Mouse (Mus musculus) heart, embryonic 15.5 days (tissue): ENCODE measurements around the gene Cmtm8. TPM values are rescaled to one million over a fixed set of nuclear protein-coding genes. Genes with fewer than 3 reads are reported as not detected.

ENCODE experiments used
- ATAC-seq: fragments of 200-750 bp; cut with Nextera tagmentation; replicated peaks from 2 replicates; pipeline ENCODE4 v1.8.0; 2017; ENCODE audit warnings: low read depth, moderate TSS enrichment; ENCODE audit not compliant: insufficient number of reproducible peaks, insufficient read depth, low FRiP score
- H3K27ac ChIP-seq: fragments of 300-500 bp; sonication (generic); 2 replicates; pipeline ENCODE4 v1.5.1; 2015; ENCODE audit warnings: mild to moderate bottlenecking, inconsistent platforms
- H3K27me3 ChIP-seq: fragments of 300-500 bp; sonication (generic); 2 replicates; pipeline ENCODE4 v1.6.1; 2015; ENCODE audit warnings: inconsistent platforms
- H3K36me3 ChIP-seq: fragments of 300-500 bp; sonication (generic); 2 replicates; pipeline ENCODE4 v1.6.1; 2015; ENCODE audit warnings: mild to moderate bottlenecking, inconsistent platforms
- H3K4me1 ChIP-seq: fragments of 300-500 bp; sonication (generic); replicated peaks from 2 replicates; pipeline ENCODE4 v1.6.1; 2015; ENCODE audit warnings: inconsistent platforms
- H3K4me2 ChIP-seq: fragments of 300-500 bp; sonication (generic); 2 replicates; pipeline ENCODE4 v1.6.1; 2015; ENCODE audit warnings: inconsistent platforms, mild to moderate bottlenecking, moderate library complexity
- H3K4me3 ChIP-seq: fragments of 300-500 bp; sonication (generic); 2 replicates; pipeline ENCODE4 v1.5.1; 2015; ENCODE audit warnings: mild to moderate bottlenecking, inconsistent platforms
- H3K9ac ChIP-seq: fragments of 300-500 bp; sonication (generic); 2 replicates; pipeline ENCODE4 v1.6.1; 2015; ENCODE audit warnings: mild to moderate bottlenecking, inconsistent platforms
- H3K9me3 ChIP-seq: fragments of 300-500 bp; sonication (generic); replicated peaks from 2 replicates; pipeline ENCODE4 v1.6.1; 2016; ENCODE audit warnings: inconsistent platforms
- WGBS: fragments of 180-500 bp; shearing (Covaris S2); methylation state at CpG from one replicate; pipeline ENCODE4 v1.1.7; 2015; ENCODE audit warnings: mixed read lengths; 5-methylcytosine and 5-hydroxymethylcytosine counted together
- polyA plus RNA-seq: library from polyadenylated mRNA; unstranded; fragments of >200 nt; fragmentation: Nextera tagmentation; extraction: Ambion mirVana; gene quantifications from 2 replicates; pipeline ENCODE4 v1.2.1, GENCODE M21; 2015

Cmtm8 gene
- polyA plus RNA-seq, 1 experiment from 2014 or later = 15.0 TPM

DNA sequence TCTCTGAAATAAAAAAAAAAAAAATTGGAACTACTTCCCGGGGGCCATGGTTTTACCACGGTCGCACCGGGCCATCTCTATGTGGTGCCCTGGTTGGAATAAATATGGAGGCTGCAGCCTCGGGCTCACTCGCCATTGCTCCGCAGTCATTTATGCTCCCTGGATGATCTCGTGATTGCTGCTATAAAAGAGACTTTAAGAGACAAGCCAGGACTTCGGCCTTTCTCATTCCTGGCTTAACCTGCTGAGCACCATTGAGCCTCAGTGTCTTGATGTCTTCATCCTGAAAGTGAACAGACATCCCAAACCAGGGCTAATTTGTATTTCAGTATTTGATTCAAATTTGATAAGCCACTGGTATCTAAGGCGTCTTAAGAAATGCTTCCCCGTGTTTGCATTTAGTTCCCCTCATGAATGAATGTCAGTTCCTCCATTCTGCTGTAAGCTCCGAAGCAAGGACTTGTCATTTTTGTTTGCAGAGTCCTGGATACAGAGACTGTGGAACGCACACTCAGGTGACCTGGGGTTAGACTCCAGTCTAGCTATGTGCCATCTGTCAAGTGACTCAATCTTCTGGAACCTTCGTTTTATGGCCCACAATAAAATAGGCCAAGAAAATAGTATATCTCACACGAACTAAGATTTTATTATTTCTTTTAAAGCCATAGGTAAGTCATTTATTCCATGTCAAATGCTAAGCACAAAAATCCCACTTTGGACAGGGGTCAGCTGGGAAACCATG is 22.2 kb downstream of the Cmtm8 start:
- Histone ChIP-seq H3K27me3 (no peaks in the 10 kb centered on the region), H3K9ac (no peak overlapping the region), H3K4me3 (no peak overlapping the region), H3K4me1 (0 out of 2 replicates have a peak, but pooled peaks cover 2% of the 10 kb centered on the region), H3K36me3 (no peaks in the 10 kb centered on the region), H3K9me3 (no peaks in the 10 kb centered on the region), H3K27ac (no peak overlapping the region), H3K4me2 (no peak overlapping the region)
- no peak for ATAC-seq
- 87% methylated on average over 15 of the region's 15 CpGs for WGBS

DNA sequence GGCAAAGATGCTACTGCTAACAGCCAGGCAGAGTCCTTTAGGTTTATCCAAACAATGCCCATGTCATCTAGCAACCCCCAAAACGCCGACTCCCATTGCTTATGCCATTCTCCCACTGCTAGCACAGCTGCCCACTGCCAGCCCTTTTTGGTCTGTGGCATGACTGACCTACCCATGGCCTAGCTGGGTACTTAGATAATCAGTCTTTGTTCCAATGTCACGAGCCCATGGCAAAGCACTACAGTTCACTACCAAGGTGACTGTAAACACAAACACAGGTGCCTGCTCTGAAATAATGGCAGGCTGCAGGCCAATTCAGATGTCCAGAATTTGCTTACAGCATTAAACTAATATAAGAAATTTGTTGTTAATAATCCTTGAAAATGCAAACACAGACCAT is 25.0 kb downstream of the Cmtm8 start:
- Histone ChIP-seq H3K4me2 (no peak overlapping the region), H3K4me1 (0 out of 2 replicates have a peak, but pooled peaks cover 2% of the 10 kb centered on the region), H3K27ac (no peak overlapping the region), H3K9ac (no peak overlapping the region), H3K4me3 (no peak overlapping the region), H3K27me3 (no peaks in the 10 kb centered on the region), H3K36me3 (no peaks in the 10 kb centered on the region), H3K9me3 (no peaks in the 10 kb centered on the region)
- 67% methylated on average over 3 of the region's 3 CpGs for WGBS
- ATAC-seq = no peak

DNA sequence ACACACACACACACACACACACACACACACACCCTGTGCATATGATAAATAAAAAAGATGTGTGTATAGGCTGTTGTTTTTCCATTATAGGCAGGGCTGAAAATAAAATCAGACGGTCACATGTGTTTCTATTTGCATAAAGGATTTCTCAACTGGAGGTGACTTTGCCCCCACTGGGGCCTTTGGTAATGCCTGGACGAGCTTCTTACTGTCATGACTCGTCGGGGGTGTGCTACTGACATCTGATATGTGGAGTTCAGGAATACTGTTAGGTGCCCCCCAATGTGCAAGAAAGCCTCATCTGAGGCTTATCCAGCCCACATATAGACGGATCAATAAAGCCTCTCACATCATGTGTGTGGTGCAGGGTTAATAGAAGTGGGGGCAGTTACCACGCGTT is 26.9 kb downstream of the Cmtm8 start:
- H3K4me2 ChIP-seq = no peak overlapping the region
- no peak overlapping the region for H3K9ac ChIP-seq
- no peaks in the 10 kb centered on the region for H3K36me3 ChIP-seq
- no peak for ATAC-seq
- no peak overlapping the region for H3K4me3 ChIP-seq
- H3K4me1 ChIP-seq = 0 out of 2 replicates have a peak, but pooled peaks cover 2% of the 10 kb centered on the region
- H3K27me3 ChIP-seq = no peaks in the 10 kb centered on the region
- WGBS = 75% methylated on average over 7 of the region's 7 CpGs
- H3K9me3 ChIP-seq = no peaks in the 10 kb centered on the region
- no peak overlapping the region for H3K27ac ChIP-seq

DNA sequence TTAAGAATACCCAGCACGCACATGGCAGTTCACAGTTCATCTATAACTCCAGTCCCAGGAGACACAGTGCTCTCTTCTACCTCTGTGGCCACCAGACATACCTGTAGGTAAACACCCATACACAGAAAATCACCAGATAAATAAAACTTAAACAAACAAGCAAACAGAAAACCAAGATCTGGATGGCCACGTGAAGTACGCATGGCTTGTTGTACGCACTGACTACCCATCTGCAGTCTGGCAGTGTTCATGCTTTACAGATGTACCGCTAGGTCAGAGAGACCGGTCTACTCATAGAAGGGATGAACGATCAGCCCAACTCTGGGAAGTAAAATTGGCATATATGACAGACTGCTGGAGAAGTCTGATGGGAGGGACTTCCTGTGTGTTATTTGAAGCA is 27.8 kb downstream of the Cmtm8 start:
- H3K27me3 ChIP-seq = no peaks in the 10 kb centered on the region
- H3K4me1 ChIP-seq = 0 out of 2 replicates have a peak, but pooled peaks cover 2% of the 10 kb centered on the region
- H3K9ac ChIP-seq = no peak overlapping the region
- no peak for ATAC-seq
- no peak overlapping the region for H3K4me3 ChIP-seq
- WGBS = 91% methylated on average over 7 of the region's 7 CpGs
- H3K36me3 ChIP-seq = no peaks in the 10 kb centered on the region
- no peak overlapping the region for H3K4me2 ChIP-seq
- H3K9me3 ChIP-seq = no peaks in the 10 kb centered on the region
- no peak overlapping the region for H3K27ac ChIP-seq

DNA sequence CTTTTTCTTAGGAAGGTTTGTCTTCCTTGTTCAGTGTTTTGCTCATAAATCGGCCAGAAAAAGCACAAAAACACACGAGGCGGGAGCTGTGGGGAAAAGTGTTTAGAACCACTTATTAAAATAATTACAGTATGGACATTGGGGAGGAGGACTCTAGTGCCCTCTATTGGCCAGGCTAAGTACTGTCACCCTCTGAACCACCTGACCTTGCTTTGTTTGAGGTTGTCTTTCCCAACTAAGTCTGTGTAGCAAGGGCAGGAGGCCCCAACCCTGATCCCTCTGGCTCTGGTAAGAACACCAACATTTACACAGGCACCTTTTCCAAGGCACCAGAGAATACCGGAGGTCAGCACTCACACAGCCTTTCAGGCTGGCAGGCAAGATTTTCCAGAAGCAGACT is 28.6 kb downstream of the Cmtm8 start:
- no peaks in the 10 kb centered on the region for H3K36me3 ChIP-seq
- no peaks in the 10 kb centered on the region for H3K9me3 ChIP-seq
- ATAC-seq = 0 out of 2 replicates have a peak, but pooled peaks have one; percentile 39
- H3K4me2 ChIP-seq = no peak overlapping the region
- H3K27ac ChIP-seq = no peak overlapping the region
- H3K4me1 ChIP-seq = 0 out of 2 replicates have a peak, but pooled peaks cover 2% of the 10 kb centered on the region
- H3K9ac ChIP-seq = no peak overlapping the region
- WGBS = 71% methylated on average over 4 of the region's 4 CpGs
- H3K27me3 ChIP-seq = no peaks in the 10 kb centered on the region
- no peak overlapping the region for H3K4me3 ChIP-seq

DNA sequence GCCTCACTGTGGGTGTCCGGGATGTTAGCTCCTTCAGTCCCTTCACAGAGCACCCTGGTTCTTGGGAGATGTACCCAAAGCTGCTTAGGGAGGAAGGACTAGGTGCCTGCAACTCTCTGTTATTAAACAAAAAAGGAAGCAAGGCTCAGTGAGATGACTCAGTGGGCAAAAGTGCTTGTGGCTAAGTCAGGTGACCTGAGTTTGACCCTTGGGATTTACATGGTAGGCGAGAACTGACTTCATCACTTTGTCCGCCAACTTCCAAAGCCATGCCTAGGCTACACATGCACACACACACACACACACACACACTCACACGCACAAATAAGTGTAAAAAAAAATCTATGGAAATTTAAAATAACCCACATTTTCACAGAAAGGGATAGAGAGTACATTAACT is 32.0 kb downstream of the Cmtm8 start:
- H3K27ac ChIP-seq = no peak overlapping the region
- H3K9me3 ChIP-seq = 0 out of 2 replicates have a peak, but pooled peaks cover 2% of the 10 kb centered on the region

DNA sequence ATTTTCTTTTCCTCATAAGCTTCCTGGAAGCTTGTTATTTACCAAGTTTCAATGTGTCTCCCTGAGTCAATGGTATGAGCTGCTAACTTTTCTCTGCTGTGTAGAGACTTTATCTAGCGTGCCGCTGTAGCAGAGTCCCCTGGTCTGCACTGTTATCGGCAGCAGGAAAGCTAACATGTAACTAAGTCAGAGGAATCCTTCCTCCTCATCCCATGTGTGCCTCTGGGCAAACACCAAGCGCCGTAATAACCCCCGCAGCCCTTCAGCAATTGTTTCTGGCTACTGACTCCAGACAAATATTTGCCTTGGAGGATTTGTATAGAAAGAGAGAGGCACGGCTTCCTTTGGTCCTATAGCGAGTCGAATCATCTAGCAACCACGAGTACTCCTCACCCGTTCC is 33.1 kb downstream of the Cmtm8 start:
- peaks cover 21% of the 10 kb centered on the region for H3K4me1 ChIP-seq
- H3K9ac ChIP-seq = no peak overlapping the region
- H3K4me3 ChIP-seq = no peak overlapping the region
- no peak for ATAC-seq
- no peak overlapping the region for H3K4me2 ChIP-seq
- 0 out of 2 replicates have a peak, but pooled peaks cover 2% of the 10 kb centered on the region for H3K9me3 ChIP-seq
- no peaks in the 10 kb centered on the region for H3K27me3 ChIP-seq
- H3K27ac ChIP-seq = no peak overlapping the region
- WGBS = 70% methylated on average over 11 of the region's 11 CpGs
- no peaks in the 10 kb centered on the region for H3K36me3 ChIP-seq

More for the DNA sequence above, 32.0 kb downstream of the Cmtm8 start:
- no peak overlapping the region for H3K4me3 ChIP-seq
- H3K4me1 ChIP-seq = peaks cover 15% of the 10 kb centered on the region; the same call in 1 of the 2 replicates
- 75% methylated on average over 4 of the region's 4 CpGs for WGBS
- no peaks in the 10 kb centered on the region for H3K36me3 ChIP-seq
- H3K27me3 ChIP-seq = no peaks in the 10 kb centered on the region
- H3K4me2 ChIP-seq = no peak overlapping the region
- no peak overlapping the region for H3K9ac ChIP-seq
- ATAC-seq = no peak

DNA sequence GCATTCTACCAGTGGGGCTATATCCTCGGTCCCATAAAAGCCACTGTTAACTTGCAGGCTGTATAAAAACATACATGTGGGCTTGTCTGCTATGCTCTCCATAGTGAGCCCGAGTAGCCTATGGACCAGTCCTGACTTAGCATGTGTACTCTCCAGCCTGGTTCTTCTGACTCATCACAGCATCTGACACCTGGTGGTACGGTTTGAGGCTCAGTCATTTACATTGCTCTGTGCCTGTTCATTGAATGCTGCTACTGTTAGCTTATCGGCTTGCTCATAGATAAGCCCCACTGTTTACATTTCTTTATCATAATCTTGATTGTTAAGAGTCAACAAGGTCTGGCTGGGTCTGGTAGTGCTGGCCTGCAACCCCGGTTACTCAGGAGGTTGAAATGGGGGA is 35.3 kb downstream of the Cmtm8 start:
- Histone ChIP-seq H3K9ac (no peak overlapping the region), H3K36me3 (no peaks in the 10 kb centered on the region), H3K27ac (no peak overlapping the region), H3K4me2 (no peak overlapping the region), H3K4me1 (peaks cover 34% of the 10 kb centered on the region), H3K4me3 (no peak overlapping the region), H3K9me3 (0 out of 2 replicates have a peak, but pooled peaks cover 2% of the 10 kb centered on the region), H3K27me3 (no peaks in the 10 kb centered on the region)
- 45% methylated on average over 5 of the region's 5 CpGs for WGBS
- ATAC-seq = no peak

DNA sequence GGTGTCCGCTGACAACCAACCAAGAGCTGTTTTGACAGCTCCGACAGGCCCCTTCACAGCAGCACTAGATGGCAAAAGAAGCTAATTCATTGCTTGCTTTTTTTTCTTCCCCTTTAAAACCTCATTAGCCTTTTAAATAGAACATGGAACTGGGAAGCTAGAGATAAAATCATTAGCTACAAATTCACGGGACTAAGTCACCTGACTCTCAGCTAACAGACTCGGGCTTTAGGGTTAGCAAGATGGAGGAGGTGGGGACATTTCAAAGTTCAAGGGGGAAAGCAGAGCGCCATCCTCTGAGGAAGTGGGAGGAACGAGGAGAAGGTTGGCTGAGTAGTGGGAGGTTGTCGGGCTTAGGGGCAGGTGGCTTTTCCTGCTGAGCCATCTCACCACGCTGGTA is 36.7 kb downstream of the Cmtm8 start:
- ATAC-seq = no peak
- H3K27me3 ChIP-seq = no peaks in the 10 kb centered on the region
- no peak overlapping the region for H3K27ac ChIP-seq
- no peak overlapping the region for H3K4me2 ChIP-seq
- H3K36me3 ChIP-seq = no peaks in the 10 kb centered on the region
- peaks cover 34% of the 10 kb centered on the region for H3K4me1 ChIP-seq
- whole genome bisulfite sequencing = 42% methylated on average over 8 of the region's 8 CpGs
- 0 out of 2 replicates have a peak, but pooled peaks cover 2% of the 10 kb centered on the region for H3K9me3 ChIP-seq
- no peak overlapping the region for H3K9ac ChIP-seq
- H3K4me3 ChIP-seq = no peak overlapping the region

DNA sequence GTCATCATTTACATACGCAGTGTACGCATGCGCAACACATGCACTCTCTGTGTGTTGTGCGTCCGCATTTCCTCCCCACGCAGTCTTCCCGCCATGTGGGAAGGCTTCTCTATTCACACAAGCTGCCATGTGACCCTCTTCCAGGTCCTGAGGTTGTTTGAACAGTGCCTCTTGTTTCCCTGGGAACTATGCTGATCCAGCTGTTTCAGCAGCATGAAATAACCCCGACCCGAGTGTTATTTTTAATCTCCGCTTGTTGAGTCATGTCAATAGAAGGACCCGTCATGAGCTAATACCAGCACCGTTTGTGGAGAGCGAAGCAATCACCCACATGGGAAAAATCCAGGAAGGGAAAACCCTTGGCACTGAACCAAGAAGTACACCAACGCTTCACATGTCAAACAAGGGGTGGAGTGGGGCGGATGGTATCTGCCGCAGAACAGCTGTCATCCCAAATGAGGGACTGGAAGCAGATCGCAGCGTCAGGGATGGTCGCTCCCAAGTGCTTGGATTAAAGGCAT is 38.7 kb downstream of the Cmtm8 start:
- Histone ChIP-seq H3K27me3 (no peaks in the 10 kb centered on the region), H3K36me3 (no peaks in the 10 kb centered on the region), H3K4me2 (peak overlapping the region; percentile 52), H3K9ac (no peak overlapping the region), H3K4me1 (peaks cover 34% of the 10 kb centered on the region), H3K4me3 (no peak overlapping the region), H3K9me3 (0 out of 2 replicates have a peak, but pooled peaks cover 2% of the 10 kb centered on the region), H3K27ac (peak overlapping the region; percentile 38; the same call in 1 of the 2 replicates)
- ATAC-seq = peak; percentile 68
- 27% methylated on average over 19 of the region's 19 CpGs for WGBS

DNA sequence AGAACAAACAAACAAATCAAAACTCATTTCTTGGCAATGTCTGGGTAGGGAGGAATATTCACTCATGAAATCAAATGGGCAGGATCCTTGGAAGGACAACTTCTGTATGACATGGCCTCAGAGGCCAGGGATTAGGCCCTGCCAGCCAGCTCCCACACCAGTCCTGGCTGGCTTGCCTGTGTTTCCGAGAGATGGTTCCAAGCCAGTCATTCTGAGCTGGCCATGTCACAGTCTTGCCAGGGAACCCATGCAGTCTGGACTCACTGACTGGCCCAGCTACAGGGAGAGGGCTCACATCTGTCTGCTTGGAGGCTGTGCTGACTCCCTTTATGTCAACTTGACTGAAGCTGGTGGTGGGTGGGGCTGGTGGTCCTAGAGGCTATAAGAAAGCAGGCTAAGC is 41.8 kb downstream of the Cmtm8 start:
- Histone ChIP-seq H3K27ac (no peak overlapping the region), H3K4me3 (no peak overlapping the region), H3K36me3 (no peaks in the 10 kb centered on the region), H3K4me1 (peaks cover 20% of the 10 kb centered on the region), H3K9ac (no peak overlapping the region), H3K4me2 (no peak overlapping the region), H3K9me3 (no peaks in the 10 kb centered on the region), H3K27me3 (no peaks in the 10 kb centered on the region)
- no peak for ATAC-seq
- WGBS = 76% methylated on average over 1 of the region's 1 CpGs

DNA sequence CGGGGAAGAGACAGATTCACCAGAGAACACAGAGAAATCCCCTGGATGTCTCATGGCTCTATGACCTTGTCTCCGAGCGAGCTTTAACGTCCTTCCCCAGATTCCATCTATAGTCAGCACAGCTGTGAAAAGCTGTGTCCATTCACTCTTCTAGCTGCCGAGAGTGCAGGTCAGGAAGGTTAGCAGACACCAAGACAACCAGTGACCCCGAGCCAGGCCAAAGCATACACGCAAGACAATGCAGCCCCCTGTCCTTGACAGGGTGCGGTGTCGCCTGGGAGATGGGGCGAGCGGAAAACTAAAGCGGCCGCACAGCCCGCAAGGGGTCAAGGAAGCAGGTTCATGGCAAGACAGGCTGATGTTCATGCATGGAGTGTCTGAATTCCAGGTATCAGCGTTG is 42.7 kb downstream of the Cmtm8 start:
- no peak overlapping the region for H3K4me3 ChIP-seq
- no peak overlapping the region for H3K9ac ChIP-seq
- H3K9me3 ChIP-seq = no peaks in the 10 kb centered on the region
- H3K27ac ChIP-seq = no peak overlapping the region
- no peaks in the 10 kb centered on the region for H3K27me3 ChIP-seq
- no peak overlapping the region for H3K4me2 ChIP-seq
- no peaks in the 10 kb centered on the region for H3K36me3 ChIP-seq
- no peak for ATAC-seq
- 50% methylated on average over 15 of the region's 15 CpGs for WGBS
- H3K4me1 ChIP-seq = peaks cover 13% of the 10 kb centered on the region
